Mouse (Mus musculus): ENCODE measurements around the gene Anp32a.

The Anp32a gene

DNA sequence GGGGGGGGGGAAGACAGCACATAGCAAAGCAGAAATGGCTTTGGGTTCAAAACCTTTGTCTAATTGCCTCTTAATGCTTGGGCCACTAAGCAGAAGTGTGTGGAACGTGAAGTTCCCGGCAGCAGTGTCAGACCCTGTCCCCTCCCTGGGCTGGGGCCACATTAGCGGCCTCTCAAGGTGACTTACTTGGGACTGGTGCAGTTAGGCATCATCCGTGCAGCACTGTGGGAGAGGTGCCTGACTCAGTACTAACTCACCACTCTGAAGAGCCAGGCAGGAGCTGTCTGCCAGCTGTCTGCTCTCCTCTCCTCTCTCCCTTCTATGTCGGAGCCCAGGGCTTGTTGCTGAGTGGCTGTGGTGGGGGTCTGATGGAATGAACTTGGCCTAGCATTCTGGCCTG is 6.1 kb downstream of the Anp32a start:
- peak; percentile 31 for DNase-seq

DNA sequence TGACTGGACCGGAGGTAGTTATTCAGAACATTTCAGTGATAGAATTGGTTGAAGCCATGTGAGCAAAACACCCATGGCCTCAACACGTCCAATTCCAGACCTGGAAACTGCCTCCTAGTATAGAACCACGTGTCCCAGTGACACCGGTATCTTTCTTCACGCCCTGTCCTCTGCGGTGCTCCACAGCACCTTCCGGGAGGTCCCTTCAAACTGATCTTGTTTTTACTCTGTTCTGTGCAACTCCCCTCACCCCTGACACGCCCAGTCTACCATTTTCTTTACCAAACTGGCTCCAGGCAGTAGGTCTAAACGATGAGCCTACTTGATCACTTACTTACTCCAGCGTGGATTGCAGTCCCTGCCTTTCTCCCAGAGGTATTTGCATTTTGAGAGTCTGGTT is 7.0 kb downstream of the Anp32a start:
- DNase-seq = peak; percentile 29

DNA sequence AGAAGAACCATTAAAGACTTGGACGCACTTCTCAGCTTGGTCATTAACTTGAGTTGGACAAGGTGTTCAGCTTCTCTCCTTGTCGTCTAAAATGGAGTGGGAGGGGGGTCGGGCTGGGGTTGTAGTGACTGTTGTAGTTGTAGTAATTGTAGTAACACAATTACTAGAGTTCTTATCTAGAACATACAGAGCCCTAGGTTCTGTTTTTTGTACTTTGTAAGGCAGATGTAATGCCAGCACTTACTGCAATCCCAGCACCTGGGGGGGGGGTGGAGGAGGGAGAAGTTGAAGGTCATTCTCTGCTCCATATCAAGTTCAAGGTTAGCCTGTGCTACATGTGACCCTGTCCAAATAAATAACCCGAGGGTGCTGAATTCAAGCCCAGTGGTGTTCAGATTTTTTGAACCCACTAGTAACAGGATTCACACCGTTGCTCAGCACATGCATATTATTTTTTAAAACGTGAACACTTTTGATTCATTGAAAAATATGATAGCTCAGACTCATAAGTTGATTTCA is 7.4 kb downstream of the Anp32a start:
- no peak for DNase-seq

DNA sequence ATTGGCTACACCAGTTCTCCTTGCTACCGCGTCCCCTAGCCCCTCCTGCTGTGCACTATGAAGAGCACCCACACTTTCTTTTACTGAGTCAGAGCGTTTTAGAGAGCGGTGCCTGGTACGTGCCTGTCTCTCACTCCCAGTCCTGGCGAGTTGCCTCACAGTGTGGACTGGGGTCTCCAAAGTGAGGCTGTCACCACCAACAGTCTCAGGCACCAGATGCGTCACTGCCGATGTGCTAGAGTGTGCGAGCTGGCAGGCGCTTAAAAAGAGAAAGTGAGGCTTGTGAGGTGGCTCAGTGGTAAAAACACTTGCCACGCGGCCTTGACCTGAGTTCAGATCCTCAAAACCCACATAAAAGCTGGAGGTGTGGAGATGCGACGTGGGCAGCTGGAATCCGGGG is 8.2 kb downstream of the Anp32a start:
- DNase-seq = peak; percentile 26

DNA sequence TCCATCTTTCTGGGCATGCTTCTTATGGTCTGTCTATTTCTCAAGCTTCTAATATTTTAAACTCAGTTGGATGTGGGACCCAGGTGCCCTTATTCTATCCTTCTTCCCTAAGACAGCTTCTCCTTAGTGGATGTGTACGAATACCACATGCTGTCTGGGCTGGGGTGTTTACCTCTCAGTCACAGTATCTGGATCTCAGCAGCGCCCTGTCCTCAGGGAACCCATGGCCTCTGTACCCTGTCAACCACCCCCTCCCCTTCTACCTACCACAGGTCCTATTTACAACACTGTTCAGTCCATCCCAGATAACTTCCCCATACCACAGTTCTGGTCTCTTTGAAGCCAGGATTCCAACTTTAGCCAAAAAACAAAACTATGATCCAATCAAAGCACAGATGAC is 9.6 kb downstream of the Anp32a start:
- DNase-seq = no peak

DNA sequence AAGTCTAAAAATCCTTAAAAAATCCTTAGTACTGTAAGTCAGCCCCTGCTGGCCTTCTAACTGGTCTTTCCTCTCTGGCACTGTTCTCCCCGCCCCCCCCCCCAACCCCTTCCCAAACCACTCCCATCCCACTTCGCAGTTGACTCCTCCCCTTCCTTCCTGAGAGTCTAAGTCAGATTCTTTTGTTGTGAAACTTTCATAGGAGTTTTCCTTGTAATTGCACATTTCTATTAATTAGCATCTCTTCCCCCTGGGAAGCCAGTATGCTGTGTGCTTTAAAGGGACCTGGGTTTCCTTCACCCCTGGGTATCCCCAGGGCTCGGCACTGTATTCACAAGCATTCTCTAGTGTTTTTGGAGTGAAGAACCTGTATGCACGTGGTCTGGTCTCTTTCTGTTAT is 10.1 kb downstream of the Anp32a start:
- DNase-seq = no peak

DNA sequence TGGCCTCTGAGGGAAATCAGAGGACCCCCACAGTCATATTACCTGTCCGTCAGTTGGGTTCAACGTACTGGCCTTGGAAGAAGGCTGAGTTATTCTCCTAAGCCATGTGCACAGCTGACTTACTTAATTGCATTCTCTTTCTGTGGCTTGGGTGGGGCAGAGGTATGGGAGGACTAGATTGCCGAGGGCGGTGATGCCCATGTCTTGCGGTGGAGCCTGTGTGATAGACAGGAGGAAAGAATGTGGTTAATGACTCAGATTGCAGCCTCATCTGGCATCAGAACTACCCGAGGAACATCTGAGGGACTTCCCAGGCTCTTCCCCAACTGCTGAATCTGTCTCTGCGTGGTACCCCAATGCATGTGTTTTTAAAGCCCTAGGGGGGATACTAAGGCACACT is 12.7 kb downstream of the Anp32a start:
- DNase-seq = no peak

DNA sequence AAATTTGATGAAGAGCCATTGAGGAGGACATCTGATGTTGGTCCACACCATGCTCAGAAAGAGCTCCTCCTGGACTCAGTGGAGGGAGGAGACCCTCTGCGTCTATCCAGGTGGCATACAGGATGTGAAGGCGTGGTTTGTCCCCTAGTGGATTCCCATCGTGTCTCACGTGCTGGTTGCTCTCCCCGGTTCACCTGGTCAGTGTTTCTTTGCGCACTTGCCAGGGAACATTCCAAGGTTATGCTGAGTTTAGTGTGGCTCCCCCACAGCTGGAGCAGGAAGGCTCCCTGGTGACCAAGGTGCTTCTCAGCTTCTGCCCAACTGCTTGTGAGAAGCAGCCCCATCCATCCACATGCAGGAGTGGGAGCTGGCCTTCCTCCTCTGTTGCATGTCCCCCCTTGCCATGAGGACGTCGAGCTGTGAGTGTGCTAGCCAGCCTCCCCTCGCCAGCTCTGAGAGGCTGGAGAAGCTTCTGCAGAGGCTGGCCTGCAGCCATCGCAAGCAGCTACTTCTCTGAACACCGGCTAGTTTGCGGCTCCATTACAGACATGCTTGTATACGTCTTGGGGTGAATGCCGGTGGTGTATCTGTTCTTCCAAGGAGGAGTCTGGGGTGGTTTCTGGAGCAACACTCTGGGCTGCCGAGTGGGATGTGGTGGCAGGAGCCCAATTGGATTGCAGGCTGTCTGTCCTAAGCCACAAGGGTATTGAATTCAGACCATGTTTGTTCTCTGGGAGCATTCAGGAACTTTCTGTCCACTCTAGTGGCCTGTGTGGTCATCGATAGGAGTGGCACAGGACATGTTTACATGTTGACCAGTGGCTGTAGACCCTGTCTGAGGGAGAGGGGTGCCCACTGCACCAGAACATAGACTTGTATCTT is 14.0 kb downstream of the Anp32a start:
- no peak for DNase-seq

DNA sequence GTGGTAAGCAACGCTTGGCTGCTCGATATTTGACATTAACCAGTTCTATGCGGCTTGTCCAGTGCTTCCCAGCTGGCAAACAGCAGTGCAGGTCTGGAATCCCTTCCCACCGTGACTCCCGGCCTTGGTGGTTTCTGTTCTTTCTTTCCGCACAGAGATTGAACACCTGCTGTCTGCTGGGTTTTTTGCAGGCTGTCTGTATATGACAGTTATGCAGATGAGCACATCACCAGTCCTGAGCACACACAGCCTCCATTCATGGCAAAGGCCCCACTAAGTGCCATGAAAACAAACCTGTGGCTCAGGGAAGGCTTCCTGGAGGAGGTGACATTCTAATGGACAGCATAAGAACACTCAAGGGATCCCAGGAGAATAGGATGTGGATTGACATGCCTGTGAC is 14.7 kb downstream of the Anp32a start:
- no peak for DNase-seq

DNA sequence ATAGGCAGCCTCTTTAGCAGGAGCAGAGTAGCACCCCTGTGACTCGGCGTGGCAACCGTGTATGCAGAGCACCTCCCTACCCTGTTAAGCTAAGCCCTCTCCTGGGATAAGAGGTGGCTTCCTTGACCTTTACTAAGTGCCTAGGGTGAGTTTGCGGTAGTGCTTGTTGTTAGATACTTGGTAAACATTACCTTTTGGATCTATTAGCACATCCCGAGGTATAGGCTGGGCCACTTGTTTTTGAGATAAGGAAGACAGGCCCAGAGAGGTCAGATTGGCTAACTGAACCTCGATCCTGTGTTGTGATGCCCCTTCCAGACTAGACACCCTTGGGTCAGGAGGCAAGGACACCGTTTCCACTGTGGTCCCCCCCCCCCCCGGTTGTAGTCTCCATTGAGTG is 16.5 kb downstream of the Anp32a start:
- DNase-seq = no peak

DNA sequence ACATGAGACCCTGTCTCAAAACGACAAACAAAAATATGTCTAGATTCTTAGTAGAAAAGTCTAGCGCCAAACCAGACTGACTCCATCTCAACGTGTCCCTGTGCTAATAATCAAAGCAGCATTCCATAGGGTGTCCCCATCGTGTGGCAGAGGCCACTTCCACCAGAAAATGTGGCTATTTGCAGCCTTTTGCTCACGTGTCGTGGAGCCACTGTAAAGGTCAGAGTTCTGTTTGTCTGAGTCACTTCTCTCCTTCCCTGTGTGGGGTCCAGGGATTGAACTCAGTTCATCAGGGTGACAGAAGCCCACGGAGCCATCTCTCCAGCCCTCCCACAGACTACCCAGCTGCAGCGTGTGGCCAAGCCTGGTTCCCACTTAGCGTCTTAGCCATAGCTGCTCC is 17.8 kb downstream of the Anp32a start:
- DNase-seq = no peak

DNA sequence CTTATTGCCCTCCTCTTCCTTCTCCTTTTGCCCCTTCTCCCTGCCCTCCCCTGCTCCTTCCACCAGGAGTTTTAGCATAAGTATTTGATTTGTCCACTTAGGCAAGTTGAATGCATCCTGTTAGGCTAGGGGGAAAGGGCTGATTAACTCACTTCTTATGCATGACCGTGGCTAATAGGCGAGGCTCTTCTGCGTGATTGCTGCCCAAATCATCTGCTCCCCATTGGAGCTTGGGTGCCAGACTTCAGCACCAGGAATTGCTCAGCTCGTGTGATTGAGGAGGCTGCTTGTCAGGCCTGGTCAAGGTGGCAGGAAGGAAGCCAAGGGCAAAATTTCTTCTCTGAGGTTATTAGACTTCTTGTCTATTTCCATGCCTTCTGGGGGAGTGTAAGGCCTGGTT is 19.8 kb downstream of the Anp32a start:
- DNase-seq = peak; percentile 43

DNA sequence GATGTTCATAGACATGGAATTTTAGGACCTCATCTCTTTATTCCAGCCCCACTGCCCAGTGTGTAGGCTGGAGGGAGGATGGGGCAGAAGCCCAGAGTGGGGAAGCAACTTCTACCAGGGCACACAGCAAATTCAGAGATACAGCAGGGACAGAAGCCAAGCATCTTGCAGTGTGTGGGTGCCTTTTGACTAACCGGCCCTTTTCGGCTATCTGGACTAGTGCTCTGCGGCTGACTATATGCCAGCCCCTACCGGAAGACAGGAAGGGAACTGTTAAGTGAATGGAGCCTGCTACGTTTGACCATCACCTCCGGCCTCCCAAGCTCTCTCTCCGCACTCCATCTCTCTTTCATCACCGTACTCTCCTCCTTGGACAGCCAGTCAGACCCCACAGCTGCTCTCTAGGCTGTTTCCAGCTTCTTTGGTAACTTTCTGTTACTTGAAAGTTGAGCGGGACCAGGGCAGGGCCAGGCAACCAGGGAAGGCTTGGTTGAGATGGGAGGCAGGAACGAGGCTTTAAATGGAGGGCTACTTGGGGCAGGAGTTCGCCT is 21.8 kb downstream of the Anp32a start:
- peak; percentile 45 for DNase-seq

DNA sequence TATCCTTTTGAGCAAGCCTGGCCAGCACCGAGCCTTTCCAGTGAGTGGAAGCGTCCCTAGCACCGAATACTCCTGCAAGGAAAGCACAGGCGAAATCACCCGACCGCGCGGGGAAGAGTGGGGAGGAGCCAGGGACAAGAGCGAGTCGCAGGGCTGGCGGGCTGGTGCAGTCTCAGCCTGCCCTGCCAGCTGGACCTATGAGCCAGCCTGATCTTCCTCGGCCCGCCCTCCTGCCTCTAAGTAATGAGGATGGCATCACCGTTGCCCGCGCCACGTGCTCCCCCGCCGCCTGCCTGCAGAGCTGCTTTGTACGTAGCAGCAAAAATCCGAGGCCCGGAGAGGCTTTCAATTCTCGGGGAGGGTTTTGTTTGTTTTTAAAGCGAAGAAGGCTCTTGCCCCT is 22.5 kb downstream of the Anp32a start:
- DNase-seq = peak; percentile 94

DNA sequence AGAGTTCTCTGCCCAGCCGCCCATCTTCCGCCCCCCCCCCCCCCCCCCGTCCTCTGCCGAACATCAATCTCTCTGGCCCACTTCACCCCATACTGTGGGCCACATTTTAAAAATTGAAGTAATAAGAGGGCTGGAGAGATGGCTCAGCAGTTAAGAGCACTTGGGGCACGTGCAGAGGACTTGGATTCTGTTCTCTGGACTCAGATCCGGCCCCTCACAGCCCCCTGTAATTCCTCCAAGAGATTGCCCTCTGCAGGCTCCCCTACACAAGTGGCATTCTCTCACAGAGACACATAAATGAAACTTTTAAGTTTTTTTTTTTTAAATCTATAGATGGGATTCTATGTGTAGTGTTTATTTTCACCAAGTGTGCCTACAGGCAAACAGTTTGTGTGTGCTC is 23.1 kb downstream of the Anp32a start:
- peak; percentile 53 for DNase-seq

DNA sequence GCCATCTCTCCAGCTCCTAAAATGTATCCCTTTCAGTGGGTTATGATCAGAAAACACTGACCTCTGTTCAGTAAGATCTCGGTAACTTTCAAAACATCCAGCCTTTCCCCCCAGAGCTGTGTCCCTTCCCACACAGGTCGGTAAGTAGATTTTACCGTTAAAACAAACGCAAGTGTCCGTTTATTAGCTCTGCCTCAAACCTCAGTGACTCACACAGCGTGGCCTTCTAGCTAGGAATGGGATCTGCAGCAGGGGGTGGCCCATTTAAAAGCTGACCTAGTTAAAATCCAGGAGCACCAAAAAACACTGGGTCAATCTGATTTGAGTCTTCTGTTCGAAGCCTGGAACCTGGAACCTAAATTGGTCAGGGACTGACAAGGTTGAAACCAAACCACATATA is 23.7 kb downstream of the Anp32a start:
- peak; percentile 79 for DNase-seq

DNA sequence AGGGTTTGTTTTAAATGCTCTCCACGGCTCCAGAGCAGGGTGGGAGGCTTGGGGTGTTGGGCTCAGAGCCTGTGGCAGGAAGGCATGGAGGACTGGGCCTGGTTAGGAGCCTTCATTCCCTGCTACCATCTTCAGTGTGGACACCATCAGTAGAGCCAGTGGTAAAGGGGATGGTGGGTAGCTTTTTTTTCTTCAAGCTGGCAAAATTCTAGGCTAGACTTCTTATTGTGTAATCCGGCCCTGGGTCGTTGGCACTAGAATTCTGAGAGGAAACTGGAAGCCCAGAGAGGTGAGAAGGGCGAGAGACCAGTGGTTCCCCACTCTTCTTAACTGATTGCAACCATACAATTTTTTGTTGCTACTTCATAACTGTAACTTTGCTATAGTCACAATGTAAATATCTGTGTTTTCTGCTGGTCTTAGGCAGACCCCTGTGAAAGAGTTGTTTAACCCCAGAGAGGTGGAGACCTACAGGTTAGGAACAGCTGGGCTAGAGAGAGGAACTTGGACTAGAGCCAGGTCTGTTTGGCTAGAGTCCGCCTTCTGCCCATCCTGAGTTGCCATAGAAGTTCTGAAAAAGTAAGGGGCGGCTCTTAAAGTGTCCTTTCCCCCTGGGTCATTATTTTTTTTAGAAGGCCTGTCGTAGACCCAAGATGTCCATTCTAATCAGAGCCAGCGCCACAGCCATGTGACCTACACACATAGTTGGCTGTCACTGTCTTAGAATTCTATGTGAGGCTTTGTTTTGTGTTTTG is 24.4 kb downstream of the Anp32a start:
- peak; percentile 68 for DNase-seq

DNA sequence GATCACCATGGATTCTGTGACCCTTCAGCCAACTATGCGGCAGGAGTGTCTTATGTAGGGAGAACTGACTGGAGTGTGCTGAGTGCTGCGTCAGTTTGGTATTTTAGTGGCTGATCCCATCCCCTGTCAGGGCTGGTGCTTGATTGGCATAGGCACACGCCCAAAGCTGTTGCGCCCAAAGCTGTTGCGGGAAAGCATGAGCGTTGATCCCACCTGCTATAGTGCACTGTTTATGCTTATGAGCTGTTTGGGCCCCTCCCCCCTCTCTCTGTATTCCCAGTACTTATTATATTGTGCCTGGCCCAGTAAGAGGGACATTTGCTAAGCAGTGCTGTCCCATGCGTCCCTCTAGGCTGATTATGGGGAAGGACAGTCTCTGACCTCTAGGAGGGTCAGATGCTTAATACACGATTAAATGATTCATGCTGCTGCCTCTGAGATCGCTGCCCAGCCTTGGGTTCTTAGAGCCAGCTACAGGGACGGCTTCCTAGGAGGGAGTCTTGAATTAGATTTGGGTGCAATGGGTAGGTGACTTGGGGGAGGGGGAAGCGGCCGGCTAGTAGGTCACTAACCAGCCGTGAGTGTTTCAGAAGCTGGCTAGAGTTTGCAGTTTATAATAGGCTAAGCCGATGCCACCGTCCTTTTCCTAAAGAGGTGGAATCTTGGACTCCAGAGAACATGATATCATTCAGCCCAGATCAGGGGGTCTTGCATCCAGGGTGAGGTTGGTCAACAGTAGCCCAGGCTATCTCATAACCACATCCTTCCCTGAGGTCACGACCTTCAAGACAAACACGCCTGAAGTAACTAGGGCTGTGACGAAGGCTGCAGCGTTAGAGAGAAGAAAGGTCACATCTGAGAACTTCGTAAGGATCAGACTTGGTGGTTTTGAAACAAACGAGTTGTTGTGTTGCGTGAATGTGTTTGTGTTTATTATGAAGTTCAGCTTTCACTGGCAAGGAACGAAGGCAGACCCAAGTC is 25.7 kb downstream of the Anp32a start:
- peak; percentile 60 for DNase-seq

DNA sequence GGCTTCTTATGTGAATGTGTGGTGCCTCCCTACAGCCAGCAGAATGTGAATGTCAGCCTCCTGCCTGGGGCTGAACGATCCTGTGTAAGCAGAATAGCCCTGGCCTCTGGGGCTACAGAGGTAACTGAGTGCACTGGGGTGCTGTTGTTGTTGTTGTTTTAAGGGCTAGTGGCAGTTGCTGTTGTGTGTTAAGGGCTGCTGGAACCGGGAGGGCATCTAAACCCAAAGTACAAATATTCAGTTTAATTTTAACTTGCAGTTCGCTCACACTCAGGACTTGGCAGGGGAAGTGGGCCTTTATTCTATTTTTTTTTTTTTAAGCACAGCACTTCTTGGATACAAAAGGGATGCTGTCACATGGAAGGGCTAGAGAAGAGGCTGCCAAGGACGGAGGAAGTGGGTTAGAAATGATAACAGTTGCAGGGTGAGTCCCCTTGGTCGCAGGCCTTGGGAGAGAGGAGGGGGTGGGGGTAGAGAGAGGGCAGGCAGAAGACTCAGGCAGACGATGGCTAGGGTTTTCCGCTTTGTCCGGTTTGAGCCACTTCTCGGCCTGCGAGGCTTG is 26.5 kb downstream of the Anp32a start:
- DNase-seq = peak; percentile 60

DNA sequence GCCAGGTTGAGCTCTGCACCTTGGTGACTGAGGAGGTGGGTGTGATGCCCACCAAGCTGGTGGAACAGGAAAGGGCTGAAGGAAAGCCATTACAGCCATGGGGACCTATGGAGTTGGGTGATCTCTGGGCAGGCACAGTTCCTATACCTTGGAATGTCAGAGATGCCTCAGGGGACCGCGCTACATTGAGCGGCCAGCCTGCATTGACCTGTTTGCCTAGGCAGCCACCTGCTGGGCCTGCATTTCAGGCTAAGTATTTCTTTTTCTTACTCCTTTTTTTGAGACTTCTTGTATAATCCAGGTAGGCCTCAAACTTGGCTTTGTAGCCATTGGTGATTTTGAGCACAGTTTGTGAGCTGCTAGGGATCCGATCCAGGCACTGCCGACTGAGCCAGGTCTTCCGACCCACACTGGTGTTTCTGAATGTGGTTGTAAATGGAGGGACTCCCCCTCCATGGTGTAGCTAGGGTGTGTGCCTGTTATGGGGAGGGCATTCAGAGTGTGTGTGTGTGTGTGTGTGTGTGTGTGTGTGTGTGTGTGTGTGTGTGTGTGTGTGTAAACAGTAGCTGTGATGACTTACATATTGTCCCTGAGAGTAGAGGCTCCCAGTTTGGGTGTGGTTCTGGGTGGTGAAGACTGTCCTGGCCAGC is 27.3 kb downstream of the Anp32a start:
- DNase-seq = peak; percentile 53

DNA sequence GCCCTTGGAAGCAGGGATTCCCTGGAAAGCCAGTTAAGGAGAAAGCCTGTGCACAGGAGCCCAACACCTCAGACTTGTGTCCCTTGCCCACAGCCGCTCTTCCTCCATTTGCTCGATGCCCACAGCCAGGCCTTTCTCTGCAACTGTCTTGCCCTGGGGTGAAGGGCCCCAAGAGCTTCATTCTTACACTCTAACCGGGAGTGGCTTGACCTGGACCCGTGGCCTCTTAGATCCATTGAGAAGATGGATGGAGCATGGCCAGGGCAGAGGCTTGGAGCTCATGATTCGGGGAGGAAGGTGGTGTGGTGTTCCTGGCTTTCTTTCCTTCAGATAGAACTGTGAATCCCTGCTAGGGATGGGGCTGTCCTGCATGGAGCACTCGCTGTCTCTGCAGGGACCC is 28.1 kb downstream of the Anp32a start:
- DNase-seq = peak; percentile 29

DNA sequence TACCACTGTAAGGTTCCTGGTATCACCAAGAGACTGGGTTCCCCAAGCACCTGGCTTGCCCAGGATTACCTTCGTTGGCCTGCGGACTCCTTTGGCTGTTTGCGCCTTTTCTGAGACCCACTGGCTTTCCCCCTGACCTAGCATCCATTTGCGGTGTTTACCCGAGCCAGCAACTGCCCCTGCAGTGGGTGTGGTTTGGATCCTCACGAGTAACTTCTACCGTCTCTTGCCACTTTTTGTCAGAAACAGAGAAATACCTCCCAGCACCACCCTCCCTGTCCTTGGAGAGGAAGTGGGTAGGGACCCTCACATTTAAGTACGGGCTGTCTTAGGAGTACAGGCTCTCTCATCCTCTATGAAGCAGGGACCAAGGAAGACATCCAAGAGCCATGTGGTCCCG is 29.1 kb downstream of the Anp32a start:
- no peak for DNase-seq
